Mouse (Mus musculus) neural tube, embryonic 13.5 days (tissue): Measurements from ENCODE around the gene Magea10. TPM values are rescaled to one million over a fixed set of nuclear protein-coding genes. Genes with fewer than 3 reads are reported as not detected.

Source experiments
- ATAC-seq: fragments of 200-750 bp; cut with Nextera tagmentation; 2 replicates; pipeline ENCODE4 v1.8.0; 2017; ENCODE audit warnings: low read depth, mild to moderate bottlenecking, moderate TSS enrichment, moderate library complexity
- H3K27ac ChIP-seq: fragments of 300-500 bp; sonication (generic); replicated peaks from 2 replicates; pipeline ENCODE4 v1.5.1; 2015; ENCODE audit warnings: moderate library complexity, mild to moderate bottlenecking, inconsistent platforms
- H3K27me3 ChIP-seq: fragments of 300-500 bp; sonication (generic); 2 replicates; pipeline ENCODE4 v1.6.1; 2015; ENCODE audit warnings: mild to moderate bottlenecking, inconsistent platforms
- H3K36me3 ChIP-seq: fragments of 300-500 bp; sonication (generic); 2 replicates; pipeline ENCODE4 v1.6.1; 2015; ENCODE audit warnings: mild to moderate bottlenecking, inconsistent platforms
- H3K4me1 ChIP-seq: fragments of 300-500 bp; sonication (generic); replicated peaks from 2 replicates; pipeline ENCODE4 v1.6.1; 2015; ENCODE audit warnings: inconsistent platforms
- H3K4me2 ChIP-seq: fragments of 300-500 bp; sonication (generic); 2 replicates; pipeline ENCODE4 v1.6.1; 2015; ENCODE audit warnings: inconsistent platforms, mild to moderate bottlenecking, moderate library complexity
- H3K4me3 ChIP-seq: fragments of 300-500 bp; sonication (generic); 2 replicates; pipeline ENCODE4 v1.5.1; 2015; ENCODE audit warnings: mild to moderate bottlenecking, inconsistent platforms
- H3K9ac ChIP-seq: fragments of 300-500 bp; sonication (generic); 2 replicates; pipeline ENCODE4 v1.6.1; 2015; ENCODE audit warnings: moderate library complexity, mild to moderate bottlenecking, inconsistent platforms
- H3K9me3 ChIP-seq: fragments of 300-500 bp; sonication (generic); 2 replicates; pipeline ENCODE4 v1.6.1; 2016; ENCODE audit warnings: inconsistent platforms
- WGBS: fragments of 180-500 bp; shearing (Covaris S2); methylation state at CpG from one replicate; pipeline ENCODE4 v1.1.7; 2015; 5-methylcytosine and 5-hydroxymethylcytosine counted together
- polyA plus RNA-seq: library from polyadenylated mRNA; unstranded; fragments of >200 nt; fragmentation: Nextera tagmentation; extraction: Ambion mirVana; gene quantifications from 2 replicates; pipeline ENCODE4 v1.2.1, GENCODE M21; 2015

The Magea10 gene
- not detected in 2 replicates for polyA plus RNA-seq

DNA sequence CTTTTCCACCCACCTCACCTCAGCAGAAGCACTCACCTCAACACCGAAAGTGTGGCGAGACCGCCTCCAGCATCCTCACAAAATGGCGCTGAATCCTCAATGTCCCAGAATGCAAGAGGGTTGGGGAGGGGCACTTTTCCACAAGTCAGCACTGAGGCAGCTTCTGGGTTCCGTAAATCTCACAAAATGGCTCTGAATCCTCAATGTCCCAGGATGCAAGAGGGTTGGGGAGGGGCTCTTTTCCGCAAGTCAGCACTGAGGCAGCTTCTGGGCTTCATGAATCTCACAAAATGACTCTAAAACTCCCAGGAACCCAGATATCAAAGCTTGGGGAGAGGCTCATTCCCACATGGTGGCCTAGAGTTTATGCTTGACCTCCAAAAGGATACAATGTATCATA is at the start of gene Magea10:
Magea10 (minus strand) TSS at position 101 of the 400 bp plus-strand sequence.
- Histone ChIP-seq H3K9ac (no peak within 1 kb of the TSS), H3K9me3 (no peaks in the 10 kb centered on the region), H3K27me3 (no peaks in the 10 kb centered on the region), H3K36me3 (no peaks in the 10 kb centered on the region), H3K4me1 (no peaks in the 10 kb centered on the region), H3K27ac (no peak within 1 kb of the TSS), H3K4me3 (no peak within 1 kb of the TSS), H3K4me2 (no peak within 1 kb of the TSS)
- ATAC-seq = no peak
- WGBS = 91% methylated on average over 6 of the region's 6 CpGs

DNA sequence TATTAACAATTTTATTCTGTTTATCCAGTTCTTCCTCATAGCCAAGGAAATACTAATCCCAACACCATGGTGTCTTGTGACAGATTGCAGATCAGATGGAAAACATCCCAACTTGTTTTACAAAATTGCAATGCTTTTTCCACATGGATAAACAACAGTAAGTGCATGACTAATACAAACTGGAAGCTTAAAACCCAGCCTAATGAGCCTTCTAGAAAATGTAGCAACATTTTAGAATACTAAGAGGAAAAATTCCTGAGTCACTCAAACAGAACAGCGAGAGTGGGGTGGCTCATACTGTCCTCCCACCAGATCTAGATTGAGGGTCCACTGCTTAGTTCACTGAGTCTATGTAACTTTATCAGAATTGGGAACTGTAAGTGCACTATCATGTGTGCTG is 4.7 kb downstream of the Magea10 start:
- H3K36me3 ChIP-seq = no peaks in the 10 kb centered on the region
- no peak overlapping the region for H3K27ac ChIP-seq
- WGBS = 83% methylated on average over 1 of the region's 1 CpGs
- no peak for ATAC-seq
- no peak overlapping the region for H3K4me2 ChIP-seq
- H3K27me3 ChIP-seq = no peaks in the 10 kb centered on the region
- H3K9ac ChIP-seq = no peak overlapping the region
- no peak overlapping the region for H3K4me3 ChIP-seq
- no peaks in the 10 kb centered on the region for H3K4me1 ChIP-seq
- no peaks in the 10 kb centered on the region for H3K9me3 ChIP-seq

Other genes with a start within 250 kb of the Magea10 start
- gene Magea4, start 164.8 kb downstream of the Magea10 start, polyA plus RNA-seq = not detected in 2 replicates
- 0.39 and 0.70 TPM in 2 replicates for gene Gabre, start 112.1 kb downstream of the Magea10 start, polyA plus RNA-seq